Mouse (Mus musculus) hindbrain, embryonic 15.5 days (tissue): ENCODE results near the gene Nlgn2. TPM values are rescaled to one million over a fixed set of nuclear protein-coding genes. Genes with fewer than 3 reads are reported as not detected.
"Not testable (repeated sequence)": the region's sequence is repeated elsewhere in the genome, so short reads cannot be mapped to it uniquely, and the experiment has no call there.

Experiments
- ATAC-seq: fragments of 200-750 bp; cut with Nextera tagmentation; 2 replicates; pipeline ENCODE4 v1.8.0; 2017; ENCODE audit warnings: low read depth, moderate number of reproducible peaks, moderate TSS enrichment; ENCODE audit not compliant: low FRiP score
- H3K27ac ChIP-seq: fragments of 300-500 bp; sonication (generic); replicated peaks from 2 replicates; pipeline ENCODE4 v1.5.1; 2015; ENCODE audit warnings: mild to moderate bottlenecking, inconsistent platforms
- H3K27me3 ChIP-seq: fragments of 300-500 bp; sonication (generic); 2 replicates; pipeline ENCODE4 v1.6.1; 2015; ENCODE audit warnings: control low read depth, inconsistent platforms
- H3K36me3 ChIP-seq: fragments of 300-500 bp; sonication (generic); 2 replicates; pipeline ENCODE4 v1.6.1; 2015; ENCODE audit warnings: control low read depth, inconsistent platforms
- H3K4me1 ChIP-seq: fragments of 300-500 bp; sonication (generic); replicated peaks from 2 replicates; pipeline ENCODE4 v1.6.1; 2015; ENCODE audit warnings: control low read depth, inconsistent platforms
- H3K4me2 ChIP-seq: fragments of 300-500 bp; sonication (generic); 2 replicates; pipeline ENCODE4 v1.6.1; 2015; ENCODE audit warnings: moderate library complexity, mild to moderate bottlenecking, inconsistent platforms
- H3K4me3 ChIP-seq: fragments of 300-500 bp; sonication (generic); 2 replicates; pipeline ENCODE4 v1.5.1; 2015; ENCODE audit warnings: mild to moderate bottlenecking, inconsistent platforms
- H3K9ac ChIP-seq: fragments of 300-500 bp; sonication (generic); 2 replicates; pipeline ENCODE4 v1.6.1; 2015; ENCODE audit warnings: inconsistent platforms
- H3K9me3 ChIP-seq: fragments of 300-500 bp; sonication (generic); 2 replicates; pipeline ENCODE4 v1.6.1; 2016; ENCODE audit warnings: control low read depth, inconsistent platforms
- WGBS: fragments of 180-500 bp; shearing (Covaris S2); methylation state at CpG from one replicate; pipeline ENCODE4 v1.1.7; 2015; 5-methylcytosine and 5-hydroxymethylcytosine counted together
- polyA plus RNA-seq: library from polyadenylated mRNA; unstranded; fragments of >200 nt; fragmentation: Nextera tagmentation; extraction: Ambion mirVana; gene quantifications from 2 replicates; pipeline ENCODE4 v1.2.1, GENCODE M21; 2015

The Nlgn2 gene
- polyA plus RNA-seq, 1 experiment from 2014 or later = 21.0 TPM

DNA sequence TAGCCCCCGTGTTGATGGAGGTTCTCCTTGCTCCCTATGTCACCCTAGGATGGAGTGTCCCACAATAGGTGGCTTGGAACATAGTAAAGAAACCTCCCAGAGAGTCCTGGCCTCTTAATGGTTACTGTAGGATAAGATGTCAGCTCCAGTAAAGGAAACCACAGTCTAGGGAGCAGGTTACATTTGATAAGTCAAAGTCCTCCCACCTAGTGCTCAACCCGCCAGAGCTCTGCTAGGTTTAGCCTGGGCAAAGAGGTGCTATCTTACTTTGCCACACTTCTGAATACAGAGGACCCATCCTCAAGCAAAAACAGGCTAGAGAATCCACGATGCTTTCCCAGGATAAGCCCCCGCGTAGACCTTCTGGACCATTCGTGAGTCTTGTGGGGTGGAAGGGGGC, 41.4 kb upstream of the Nlgn2 start:
- Histone ChIP-seq H3K27ac (no peak overlapping the region), H3K4me1 (peaks cover 24% of the 10 kb centered on the region; the same call in 1 of the 2 replicates), H3K4me3 (no peak overlapping the region), H3K4me2 (0 out of 2 replicates have a peak overlapping the region, but pooled peaks have one; percentile 63), H3K9ac (no peak overlapping the region), H3K27me3 (peaks cover 9% of the 10 kb centered on the region; the same call in 1 of the 2 replicates), H3K36me3 (no peaks in the 10 kb centered on the region), H3K9me3 (no peaks in the 10 kb centered on the region)
- WGBS = 94% methylated on average over 6 of the region's 6 CpGs
- ATAC-seq = no peak

DNA sequence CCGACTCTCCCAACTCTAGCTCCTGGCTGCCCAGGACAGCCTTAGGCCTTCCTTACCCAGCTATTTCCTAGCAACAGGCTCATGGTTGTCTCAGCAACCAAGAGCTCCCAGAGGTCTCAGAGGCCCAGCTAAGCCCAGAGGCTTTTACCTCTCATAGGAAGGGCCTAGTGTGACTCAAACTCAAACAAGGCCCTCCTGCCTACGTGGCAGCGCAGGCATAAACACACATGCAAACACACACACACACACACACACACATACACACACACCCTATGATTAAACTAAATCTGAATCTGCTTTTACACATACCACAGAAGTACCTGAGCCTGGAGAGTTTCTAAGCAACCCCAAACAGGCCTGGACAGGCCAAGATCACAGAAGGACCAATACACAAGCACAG, 40.8 kb upstream of the Nlgn2 start:
- ATAC-seq = no peak
- no peak overlapping the region for H3K9ac ChIP-seq
- no peak overlapping the region for H3K4me3 ChIP-seq
- peaks cover 24% of the 10 kb centered on the region; the same call in 1 of the 2 replicates for H3K4me1 ChIP-seq
- peaks cover 9% of the 10 kb centered on the region; the same call in 1 of the 2 replicates for H3K27me3 ChIP-seq
- H3K27ac ChIP-seq = no peak overlapping the region
- WGBS = 59% methylated on average over 3 of the region's 3 CpGs
- no peaks in the 10 kb centered on the region for H3K36me3 ChIP-seq
- H3K4me2 ChIP-seq = no peak overlapping the region
- H3K9me3 ChIP-seq = no peaks in the 10 kb centered on the region

- 88% methylated on average over 11 of the region's 11 CpGs for WGBS
- Histone ChIP-seq H3K4me2 (peak within 1 kb of the TSS; percentile 29), H3K4me1 (peaks cover 24% of the 10 kb centered on the region; the same call in 1 of the 2 replicates), H3K27me3 (peaks cover 9% of the 10 kb centered on the region; the same call in 1 of the 2 replicates), H3K9me3 (no peaks in the 10 kb centered on the region), H3K9ac (no peak within 1 kb of the TSS), H3K4me3 (no peak within 1 kb of the TSS), H3K36me3 (no peaks in the 10 kb centered on the region), H3K27ac (no peak within 1 kb of the TSS)
- no peak for ATAC-seq
These were observed 40.3 kb upstream of the Nlgn2 start, which contains the start of gene Tmem95 for GRCm38 (mm10) chr11:69877878-69878277. TSS of gene Tmem95 (minus strand) at chr11:69878018.

DNA sequence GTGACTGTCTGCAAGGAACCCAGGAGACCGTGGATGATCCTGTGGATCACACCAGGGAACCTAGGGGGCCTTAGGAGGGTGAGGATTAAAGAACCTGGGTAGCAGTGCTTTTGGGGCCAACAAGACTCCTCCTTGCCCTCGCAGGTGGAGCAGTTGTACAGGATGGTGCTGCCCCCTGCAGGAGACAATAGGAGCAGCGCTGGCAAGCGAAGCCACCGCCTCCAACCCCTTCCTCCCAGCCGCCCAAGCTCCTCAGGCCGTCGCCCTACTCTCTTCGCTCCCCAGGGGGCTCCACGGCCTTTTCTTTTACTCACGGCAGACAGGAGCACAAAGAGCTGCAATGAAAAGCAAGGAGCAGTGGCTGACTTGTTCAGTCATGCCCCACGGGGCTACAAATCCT, 39.3 kb upstream of the Nlgn2 start:
- H3K36me3 ChIP-seq = no peaks in the 10 kb centered on the region
- H3K4me1 ChIP-seq = peaks cover 24% of the 10 kb centered on the region; the same call in 1 of the 2 replicates
- H3K4me3 ChIP-seq = no peak overlapping the region
- ATAC-seq = no peak
- WGBS = 3% methylated on average over 12 of the region's 12 CpGs
- no peaks in the 10 kb centered on the region for H3K9me3 ChIP-seq
- H3K9ac ChIP-seq = no peak overlapping the region
- H3K27ac ChIP-seq = no peak overlapping the region
- H3K4me2 ChIP-seq = peak overlapping the region; percentile 29
- peaks cover 6% of the 10 kb centered on the region; the same call in 1 of the 2 replicates for H3K27me3 ChIP-seq

DNA sequence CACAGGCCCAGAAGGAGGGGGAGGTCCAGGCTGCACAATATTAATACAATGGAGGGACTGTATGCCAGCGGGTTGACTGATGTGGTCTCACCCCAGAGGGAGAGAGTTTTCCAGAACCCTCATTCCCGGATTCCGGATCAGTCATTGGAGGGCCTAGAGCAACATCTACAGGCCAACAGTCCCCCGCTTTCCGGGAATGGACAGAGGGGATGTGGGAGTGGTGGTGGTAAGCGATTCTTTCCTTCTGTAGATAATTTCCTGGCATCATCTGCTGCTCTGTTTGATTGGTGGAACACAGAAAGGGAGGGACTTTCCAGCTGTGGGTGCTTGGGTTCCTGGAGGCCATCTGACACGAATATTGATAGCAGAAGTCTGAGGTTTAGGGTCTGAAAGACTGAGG, 38.6 kb upstream of the Nlgn2 start:
- Histone ChIP-seq H3K9ac (no peak overlapping the region), H3K27ac (no peak overlapping the region), H3K9me3 (no peaks in the 10 kb centered on the region), H3K27me3 (0 out of 2 replicates have a peak, but pooled peaks cover 5% of the 10 kb centered on the region), H3K36me3 (no peaks in the 10 kb centered on the region), H3K4me3 (no peak overlapping the region), H3K4me2 (no peak overlapping the region), H3K4me1 (peaks cover 18% of the 10 kb centered on the region; the same call in 1 of the 2 replicates)
- ATAC-seq = no peak
- WGBS = 66% methylated on average over 7 of the region's 7 CpGs

DNA sequence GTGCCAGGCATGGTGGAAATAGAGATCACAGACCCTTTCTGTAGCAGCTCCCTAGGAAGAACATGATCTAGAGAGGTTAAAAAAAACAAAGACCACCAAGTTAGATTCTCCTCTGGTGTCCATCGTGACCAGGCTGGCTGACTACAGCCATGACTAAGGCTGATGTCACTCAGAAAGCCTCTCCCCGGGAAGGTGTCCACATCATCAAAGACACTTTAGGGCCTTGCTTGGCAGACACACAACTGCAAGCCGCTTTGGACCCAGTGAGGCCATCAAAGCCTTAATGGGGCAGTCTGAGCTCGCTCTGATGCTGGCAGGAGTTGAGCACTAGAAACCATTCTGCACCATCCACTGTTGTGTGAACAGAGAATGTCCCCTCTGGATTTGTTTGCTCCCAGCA, 34.9 kb upstream of the Nlgn2 start:
- Histone ChIP-seq H3K4me1 (0 out of 2 replicates have a peak, but pooled peaks cover 5% of the 10 kb centered on the region), H3K9ac (no peak overlapping the region), H3K9me3 (no peaks in the 10 kb centered on the region), H3K27ac (no peak overlapping the region), H3K4me3 (no peak overlapping the region), H3K27me3 (no peaks in the 10 kb centered on the region), H3K36me3 (no peaks in the 10 kb centered on the region), H3K4me2 (no peak overlapping the region)
- ATAC-seq = no peak
- 78% methylated on average over 4 of the region's 4 CpGs for WGBS

- ATAC-seq = no peak
These were observed 34.2 kb upstream of the Nlgn2 start for GRCm38 (mm10) chr11:69871822-69872221.

DNA sequence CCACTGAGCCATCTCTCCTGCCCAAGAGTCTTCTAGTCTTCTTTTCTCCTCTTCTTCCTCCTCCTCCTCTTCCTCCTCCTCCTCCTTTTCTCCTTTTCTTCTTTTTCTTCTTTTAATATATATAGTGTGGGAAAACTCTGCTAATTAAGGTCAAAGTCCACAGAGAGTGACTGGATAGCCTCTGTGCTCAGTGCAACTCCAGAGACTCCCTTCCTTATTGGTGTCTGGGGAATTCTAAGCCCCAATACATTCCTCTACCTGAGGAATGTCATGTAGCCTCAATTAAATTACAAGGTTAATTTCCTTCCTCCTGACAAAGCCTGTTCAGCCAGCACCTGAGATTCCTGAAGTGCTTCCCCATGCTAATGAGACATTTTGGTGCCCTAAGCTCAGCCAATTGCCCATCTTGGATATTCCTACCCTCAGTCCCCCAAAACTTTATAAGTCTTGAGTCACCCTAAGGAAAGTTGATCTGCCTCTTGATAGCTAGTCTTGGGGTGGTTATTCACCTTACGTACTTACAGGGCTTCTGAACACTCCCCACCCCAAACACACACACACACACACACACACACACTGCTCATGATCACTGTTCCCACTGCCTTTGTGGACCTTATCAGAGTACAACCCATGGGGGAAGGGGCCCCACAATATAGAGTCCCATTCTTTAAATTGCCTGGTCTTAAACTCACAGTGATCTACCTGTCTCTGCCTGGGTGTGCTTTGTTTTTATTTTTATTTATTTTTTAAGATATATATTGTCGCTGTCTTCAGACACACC, 32.9 kb upstream of the Nlgn2 start:
- H3K4me2 ChIP-seq = no peak overlapping the region
- no peak for ATAC-seq
- no peaks in the 10 kb centered on the region for H3K36me3 ChIP-seq
- 98% methylated on average over 2 of the region's 2 CpGs for whole genome bisulfite sequencing
- H3K27me3 ChIP-seq = no peaks in the 10 kb centered on the region
- H3K4me1 ChIP-seq = no peaks in the 10 kb centered on the region
- H3K9ac ChIP-seq = no peak overlapping the region
- H3K27ac ChIP-seq = no peak overlapping the region
- no peak overlapping the region for H3K4me3 ChIP-seq
- H3K9me3 ChIP-seq = no peaks in the 10 kb centered on the region

More at GRCm38 (mm10) chr11:69871822-69872221, 34.2 kb upstream of the Nlgn2 start:
- Histone ChIP-seq H3K4me2 (no peak overlapping the region), H3K36me3 (no peaks in the 10 kb centered on the region), H3K9me3 (no peaks in the 10 kb centered on the region), H3K27me3 (no peaks in the 10 kb centered on the region), H3K27ac (no peak overlapping the region), H3K4me3 (no peak overlapping the region), H3K4me1 (no peaks in the 10 kb centered on the region), H3K9ac (no peak overlapping the region)
- 88% methylated on average over 7 of the region's 7 CpGs for WGBS

DNA sequence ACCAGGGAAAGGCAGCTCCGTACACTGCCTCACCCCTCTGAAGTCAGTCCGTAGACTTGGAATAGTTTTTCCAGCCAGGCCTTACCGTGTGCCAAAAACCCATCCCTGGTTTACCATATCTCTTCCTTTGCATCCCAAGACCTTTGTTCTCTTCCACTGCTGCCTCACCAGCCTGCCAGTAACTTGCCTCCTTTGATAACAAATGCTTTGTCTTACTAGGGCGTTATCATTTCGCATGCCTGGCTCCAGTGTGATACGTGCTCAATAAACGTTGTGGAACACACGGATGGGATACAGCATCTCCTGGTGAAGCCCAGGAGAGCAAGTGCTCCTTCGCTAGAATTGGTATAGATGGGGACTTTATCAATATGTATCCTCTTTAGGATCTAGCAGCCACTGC, 29.8 kb upstream of the Nlgn2 start:
- H3K4me1 ChIP-seq = no peaks in the 10 kb centered on the region
- 69% methylated on average over 9 of the region's 9 CpGs for WGBS
- no peak overlapping the region for H3K4me3 ChIP-seq
- no peak for ATAC-seq
- no peaks in the 10 kb centered on the region for H3K36me3 ChIP-seq
- H3K9ac ChIP-seq = no peak overlapping the region
- no peaks in the 10 kb centered on the region for H3K27me3 ChIP-seq
- no peaks in the 10 kb centered on the region for H3K9me3 ChIP-seq
- H3K4me2 ChIP-seq = no peak overlapping the region
- no peak overlapping the region for H3K27ac ChIP-seq

GRCm38 (mm10) chr11:69865561-69865960, 28.0 kb upstream of the Nlgn2 start:
- Histone ChIP-seq H3K36me3 (no peaks in the 10 kb centered on the region), H3K4me1 (no peaks in the 10 kb centered on the region), H3K27ac (no peak overlapping the region), H3K9ac (no peak overlapping the region), H3K9me3 (no peaks in the 10 kb centered on the region), H3K4me2 (no peak overlapping the region), H3K27me3 (no peaks in the 10 kb centered on the region), H3K4me3 (no peak overlapping the region)
- 77% methylated on average over 9 of the region's 9 CpGs for WGBS
- no peak for ATAC-seq

DNA sequence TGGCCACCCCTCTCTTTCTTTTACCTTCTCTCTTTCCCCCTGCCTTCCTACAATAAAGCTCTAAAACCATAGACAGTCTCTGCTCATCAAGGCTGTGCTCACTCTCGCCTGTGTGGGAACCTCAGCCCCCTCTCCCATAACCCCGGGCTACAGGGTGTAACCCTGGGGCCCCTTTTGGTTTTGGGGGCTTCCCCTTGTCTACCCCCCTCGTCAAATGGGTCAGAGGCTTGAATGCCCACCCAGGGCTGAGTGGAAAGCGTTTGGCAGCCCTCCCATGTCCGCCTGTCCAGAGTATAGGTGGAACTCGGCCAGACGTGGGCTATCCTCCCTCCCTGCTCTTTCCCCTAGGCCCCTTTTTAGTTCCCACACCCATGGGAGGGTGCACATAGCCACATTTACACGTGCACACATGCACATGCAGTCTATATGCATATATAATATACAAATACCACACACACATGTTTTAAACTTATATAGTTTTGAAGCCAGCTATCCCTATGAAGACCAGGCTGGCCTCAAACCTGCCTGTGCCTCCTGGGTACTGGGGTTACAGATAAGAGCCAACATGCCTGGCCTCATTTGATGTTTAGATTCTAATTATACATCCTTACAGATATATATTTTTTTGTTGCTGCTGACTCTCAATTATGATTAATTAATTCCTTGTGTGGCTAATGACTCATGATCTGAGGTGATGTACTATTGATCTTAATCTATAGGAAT, 26.7 kb upstream of the Nlgn2 start:
- WGBS = 47% methylated on average over 8 of the region's 8 CpGs
- no peak overlapping the region for H3K9ac ChIP-seq
- no peaks in the 10 kb centered on the region for H3K9me3 ChIP-seq
- no peaks in the 10 kb centered on the region for H3K36me3 ChIP-seq
- no peak overlapping the region for H3K4me3 ChIP-seq
- H3K4me1 ChIP-seq = no peaks in the 10 kb centered on the region
- H3K27ac ChIP-seq = no peak overlapping the region
- 0 out of 2 replicates have a peak, but pooled peaks cover 2% of the 10 kb centered on the region for H3K27me3 ChIP-seq
- no peak overlapping the region for H3K4me2 ChIP-seq
- ATAC-seq = no peak

GRCm38 (mm10) chr11:69863729-69864128, 26.1 kb upstream of the Nlgn2 start:
- H3K4me3 ChIP-seq, H3K9me3 ChIP-seq, H3K4me1 ChIP-seq, H3K27me3 ChIP-seq, H3K27ac ChIP-seq, H3K36me3 ChIP-seq, ATAC-seq, H3K9ac ChIP-seq, H3K4me2 ChIP-seq: not testable (repeated sequence)
- 77% methylated on average over 3 of the region's 3 CpGs for WGBS
